8 mouse cellular contexts compared by ENCODE assay signal in the genomic region with DNA sequence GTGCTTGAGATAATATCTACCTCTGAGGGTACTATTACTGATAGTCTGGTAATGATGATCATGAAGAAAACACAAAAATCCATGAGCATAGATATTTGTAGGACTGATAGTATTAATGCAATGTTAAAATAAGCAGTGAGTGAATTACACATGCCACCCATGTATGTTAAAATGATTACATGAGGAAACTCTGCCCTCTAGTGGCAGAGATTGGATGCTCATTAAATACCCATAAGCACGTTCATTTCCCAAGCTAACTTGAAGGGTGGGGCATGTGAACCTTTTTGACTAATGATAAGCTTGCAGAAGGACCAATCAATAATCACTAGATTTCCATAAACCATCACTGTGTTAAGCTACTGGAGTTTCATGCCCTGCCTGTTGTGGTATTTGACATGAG.
A peak's percentile ranks its signal among the peaks of the same experiment; 100 is the strongest.
DNase-seq lines count a peak whose midpoint lies in the region; ATAC-seq and TF ChIP-seq lines count a peak whose summit lies in the region.

No protein-coding gene starts in this region.

- no peaks in the 10 kb centered on the region for H3K36me3 ChIP-seq in thymus, adult 2 months (ENCODE audit: control insufficient read depth, insufficient read depth, low read length)
- H3K36me3 ChIP-seq in hindbrain, embryonic 14.5 days (replicated peaks; ENCODE audit: control insufficient read depth, insufficient read depth) = no peaks in the 10 kb centered on the region
- no peaks in the 10 kb centered on the region for H3K36me3 ChIP-seq in stomach, postnatal 0 days (ENCODE audit: control insufficient read depth, insufficient read depth, low read length)

- peak; percentile 46; the same call in 1 of the 2 replicates for ATAC-seq in hindbrain, embryonic 14.5 days (ENCODE audit: low FRiP score)
- ATAC-seq in stomach, postnatal 0 days (ENCODE audit: low FRiP score, low TSS enrichment) = no peak

- H3K27me3 ChIP-seq in thymus, adult 2 months (ENCODE audit: control insufficient read depth, insufficient read depth, low read length) = no peaks in the 10 kb centered on the region
- H3K27me3 ChIP-seq in hindbrain, embryonic 14.5 days (ENCODE audit: control insufficient read depth, insufficient read depth, low read length) = no peaks in the 10 kb centered on the region
- no peaks in the 10 kb centered on the region for H3K27me3 ChIP-seq in stomach, postnatal 0 days (ENCODE audit: control insufficient read depth, insufficient read depth, low read length)

- no peak for TF ChIP-seq EP300 in stomach, postnatal 0 days (optimal IDR thresholded peaks at IDR 0.05)

- TF ChIP-seq CTCF in thymus, adult 2 months (IDR thresholded peaks at IDR 0.05; ENCODE audit: borderline replicate concordance, control insufficient read depth, extremely low read depth, insufficient read depth, low read length, poor library complexity) = no peak
- peak; percentile 18; the same call in 1 of the 2 replicates for TF ChIP-seq CTCF in cortical plate, adult 2 months (IDR thresholded peaks at IDR 0.05; ENCODE audit: extremely low read depth, insufficient read depth, low read length)
- peak; percentile 84 for TF ChIP-seq CTCF in stomach, postnatal 0 days (IDR thresholded peaks at IDR 0.05; ENCODE audit: low read depth)

- no peak overlapping the region for H3K4me3 ChIP-seq in thymus, adult 2 months (ENCODE audit: control insufficient read depth, insufficient read depth, low read length)
- no peak overlapping the region for H3K4me3 ChIP-seq in cortical plate, adult 2 months (ENCODE audit: insufficient read depth, low read length)
- H3K4me3 ChIP-seq in hindbrain, embryonic 14.5 days (replicated peaks; ENCODE audit: low read length) = no peak overlapping the region
- H3K4me3 ChIP-seq in stomach, postnatal 0 days (ENCODE audit: low read depth, low read length) = no peak overlapping the region

- no peak for TF ChIP-seq POLR2A in thymus, adult 2 months (IDR thresholded peaks at IDR 0.05; ENCODE audit: control insufficient read depth, extremely low read depth, insufficient read depth, low read length, poor library complexity)
- no peak for TF ChIP-seq POLR2A in cortical plate, adult 2 months (IDR thresholded peaks at IDR 0.05; ENCODE audit: extremely low read depth, insufficient read depth, low read length)

- H3K9me3 ChIP-seq in hindbrain, embryonic 14.5 days (ENCODE audit: control insufficient read depth, low read length) = no peaks in the 10 kb centered on the region
- H3K9me3 ChIP-seq in stomach, postnatal 0 days (ENCODE audit: control insufficient read depth, low read length) = no peaks in the 10 kb centered on the region

- no peak overlapping the region for H3K4me2 ChIP-seq in hindbrain, embryonic 14.5 days (replicated peaks)
- no peak overlapping the region for H3K4me2 ChIP-seq in stomach, postnatal 0 days (replicated peaks; ENCODE audit: low read depth)

- DNase-seq in gastrocnemius, postnatal 10 days = peak; percentile 34
- DNase-seq in gastrocnemius, adult 8-10 months (ENCODE audit: low spot score in 2 of 2) = no peak
- DNase-seq in thymus, adult 2 months = peak; percentile 58
- DNase-seq in thymus, postnatal 36 days = no peak
- DNase-seq in hindbrain, embryonic 14.5 days (ENCODE audit: low spot score) = peak; percentile 81
- DNase-seq in lung, postnatal 25 days (ENCODE audit: low spot score) = peak; percentile 63
- no peak for DNase-seq in stomach, postnatal 0 days (ENCODE audit: low spot score)

- 9% methylated on average over 1 of the region's 1 CpGs for WGBS in thymus, adult 2 months
- 3% methylated on average over 1 of the region's 1 CpGs for WGBS in hindbrain, embryonic 14.5 days
- 16% methylated on average over 1 of the region's 1 CpGs for WGBS in stomach, postnatal 0 days

- no peaks in the 10 kb centered on the region for H3K4me1 ChIP-seq in thymus, adult 2 months (replicated peaks; ENCODE audit: control insufficient read depth, insufficient read depth, low read length)
- H3K4me1 ChIP-seq in cortical plate, adult 2 months (ENCODE audit: control insufficient read depth, insufficient read depth, low read length) = no peaks in the 10 kb centered on the region
- H3K4me1 ChIP-seq in hindbrain, embryonic 14.5 days (replicated peaks; ENCODE audit: control insufficient read depth, insufficient read depth, low read length) = no peaks in the 10 kb centered on the region
- no peaks in the 10 kb centered on the region for H3K4me1 ChIP-seq in stomach, postnatal 0 days (replicated peaks; ENCODE audit: control insufficient read depth, insufficient read depth)

- H3K9ac ChIP-seq in hindbrain, embryonic 14.5 days = no peak overlapping the region
- no peak overlapping the region for H3K9ac ChIP-seq in stomach, postnatal 0 days (ENCODE audit: low read length)

- H3K27ac ChIP-seq in thymus, adult 2 months (ENCODE audit: control insufficient read depth, insufficient read depth, low read length) = no peak overlapping the region
- H3K27ac ChIP-seq in cortical plate, adult 2 months (ENCODE audit: insufficient read depth, low read length) = no peak overlapping the region
- H3K27ac ChIP-seq in hindbrain, embryonic 14.5 days = no peak overlapping the region
- H3K27ac ChIP-seq in stomach, postnatal 0 days (replicated peaks) = no peak overlapping the region

Comparison
In these comparisons a context has a peak if more than half of its experiments do, and no peak if none do; other contexts are left out.
1. DNase-seq: peak in gastrocnemius, postnatal 10 days (single experiment), thymus, adult 2 months (single experiment), hindbrain, embryonic 14.5 days (single experiment) and lung, postnatal 25 days (single experiment); none in gastrocnemius, adult 8-10 months (0 of 2), thymus, postnatal 36 days (0 of 2) and stomach, postnatal 0 days (single experiment).